Mouse (Mus musculus): ENCODE data around the gene Nav1. TPM values are rescaled to one million over a fixed set of nuclear protein-coding genes. Genes with fewer than 3 reads are reported as not detected.

Gene Nav1
- polyA plus RNA-seq, 1 experiment: 16.3 TPM

DNA sequence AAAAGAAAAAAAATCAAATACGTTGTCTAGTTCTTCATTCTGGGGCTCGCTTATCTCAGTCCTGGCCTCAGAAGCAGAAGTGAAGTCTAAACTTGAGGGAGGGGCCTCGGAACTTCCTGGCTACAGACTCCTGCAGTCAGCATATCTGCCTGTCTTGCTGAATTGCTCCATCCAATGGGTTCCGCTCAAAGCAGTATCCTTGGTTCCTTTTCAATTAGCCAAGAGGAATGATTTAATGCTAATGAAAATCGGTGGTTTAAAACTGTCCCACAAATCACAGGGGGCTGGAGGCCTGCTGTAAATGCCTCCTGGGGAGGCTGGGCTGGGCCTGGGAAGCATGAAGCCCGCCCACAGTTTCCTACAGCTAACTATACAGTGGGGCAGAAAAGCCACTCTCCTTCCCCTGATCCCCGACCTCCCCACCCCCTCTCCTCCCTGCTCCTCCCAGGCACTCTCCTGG, 12.9 kb upstream of the Nav1 start:
- TF ChIP-seq CTCF (IDR thresholded peaks at IDR 0.05; ENCODE audit: extremely low read depth, insufficient read depth, insufficient read length, insufficient replicate concordance) (no peak), POLR2A (IDR thresholded peaks at IDR 0.05; ENCODE audit: low read depth, low read length) (no peak)
- Histone ChIP-seq H3K27me3 (ENCODE audit: control insufficient read depth, insufficient read depth, low read length) (no peaks in the 10 kb centered on the region), H3K36me3 (ENCODE audit: control insufficient read depth, insufficient read depth, low read length) (no peaks in the 10 kb centered on the region), H3K4me3 (ENCODE audit: extremely low read depth, insufficient read depth, insufficient read length) (no peak overlapping the region), H3K4me1 (ENCODE audit: control insufficient read depth, insufficient read depth, insufficient read length) (no peaks in the 10 kb centered on the region), H3K27ac (ENCODE audit: insufficient read depth, low read length) (no peak overlapping the region)
- 6% methylated on average over 7 of the region's 7 CpGs for WGBS
- DNase-seq (ENCODE audit: low read depth in 1 of 2, low spot score in 2 of 2): no peak

DNA sequence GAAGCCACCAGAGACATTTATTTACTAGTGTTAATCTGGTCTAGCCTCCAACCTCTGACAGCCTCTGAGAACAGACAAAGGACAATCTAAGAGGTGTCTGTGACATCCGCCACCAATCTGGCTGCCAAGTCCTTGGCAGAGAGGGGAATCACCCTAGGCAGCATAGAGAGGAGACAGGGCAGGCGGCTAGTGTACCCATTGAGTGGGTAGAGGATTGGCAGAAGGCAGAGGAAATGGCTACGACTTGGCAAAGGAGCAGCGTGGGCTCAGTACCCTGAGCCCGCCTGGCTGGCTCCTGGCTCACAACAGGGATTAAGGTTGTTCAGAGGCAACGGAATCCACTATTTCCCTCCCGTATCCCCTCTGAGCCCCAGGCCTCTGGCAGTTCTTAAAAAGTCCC, 12.0 kb upstream of the Nav1 start:
- no peak for TF ChIP-seq POLR2A (IDR thresholded peaks at IDR 0.05; ENCODE audit: low read depth, low read length)
- TF ChIP-seq CTCF (IDR thresholded peaks at IDR 0.05; ENCODE audit: extremely low read depth, insufficient read depth, insufficient read length, insufficient replicate concordance): no peak
- no peak for DNase-seq (ENCODE audit: low read depth in 1 of 2, low spot score in 2 of 2)
- Histone ChIP-seq H3K4me3 (ENCODE audit: extremely low read depth, insufficient read depth, insufficient read length) (no peak overlapping the region), H3K4me1 (ENCODE audit: control insufficient read depth, insufficient read depth, insufficient read length) (no peaks in the 10 kb centered on the region), H3K27me3 (ENCODE audit: control insufficient read depth, insufficient read depth, low read length) (no peaks in the 10 kb centered on the region), H3K36me3 (ENCODE audit: control insufficient read depth, insufficient read depth, low read length) (no peaks in the 10 kb centered on the region), H3K27ac (ENCODE audit: insufficient read depth, low read length) (no peak overlapping the region)
- 80% methylated on average over 7 of the region's 7 CpGs for WGBS

DNA sequence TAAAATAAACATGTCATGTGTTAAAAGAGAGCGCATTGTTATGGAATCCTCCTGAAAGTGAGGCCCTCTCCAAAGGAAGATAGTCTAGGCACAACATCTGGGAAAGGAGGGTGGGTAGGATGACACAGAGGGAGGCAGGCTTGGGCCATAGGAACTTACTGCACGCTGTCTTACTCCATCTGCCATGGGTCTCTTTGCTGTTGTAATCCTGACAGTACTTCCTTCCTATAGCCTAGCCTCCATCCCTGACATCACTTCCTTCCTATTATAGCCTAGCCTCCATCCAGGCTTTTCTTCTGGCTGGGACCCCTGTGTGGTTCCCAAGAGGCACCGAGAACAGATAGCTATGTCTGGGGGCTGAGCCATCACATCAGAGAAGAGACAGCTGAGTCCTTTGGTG, 10.2 kb upstream of the Nav1 start:
- 86% methylated on average over 3 of the region's 3 CpGs for WGBS
- H3K36me3 ChIP-seq (ENCODE audit: control insufficient read depth, insufficient read depth, low read length): no peaks in the 10 kb centered on the region
- no peaks in the 10 kb centered on the region for H3K4me1 ChIP-seq (ENCODE audit: control insufficient read depth, insufficient read depth, insufficient read length)
- TF ChIP-seq POLR2A (IDR thresholded peaks at IDR 0.05; ENCODE audit: low read depth, low read length) (no peak), CTCF (IDR thresholded peaks at IDR 0.05; ENCODE audit: extremely low read depth, insufficient read depth, insufficient read length, insufficient replicate concordance) (no peak)
- H3K27ac ChIP-seq (ENCODE audit: insufficient read depth, low read length): no peak overlapping the region
- no peak for DNase-seq (ENCODE audit: low read depth in 1 of 2, low spot score in 2 of 2)
- H3K4me3 ChIP-seq (ENCODE audit: extremely low read depth, insufficient read depth, insufficient read length): no peak overlapping the region
- no peaks in the 10 kb centered on the region for H3K27me3 ChIP-seq (ENCODE audit: control insufficient read depth, insufficient read depth, low read length)

DNA sequence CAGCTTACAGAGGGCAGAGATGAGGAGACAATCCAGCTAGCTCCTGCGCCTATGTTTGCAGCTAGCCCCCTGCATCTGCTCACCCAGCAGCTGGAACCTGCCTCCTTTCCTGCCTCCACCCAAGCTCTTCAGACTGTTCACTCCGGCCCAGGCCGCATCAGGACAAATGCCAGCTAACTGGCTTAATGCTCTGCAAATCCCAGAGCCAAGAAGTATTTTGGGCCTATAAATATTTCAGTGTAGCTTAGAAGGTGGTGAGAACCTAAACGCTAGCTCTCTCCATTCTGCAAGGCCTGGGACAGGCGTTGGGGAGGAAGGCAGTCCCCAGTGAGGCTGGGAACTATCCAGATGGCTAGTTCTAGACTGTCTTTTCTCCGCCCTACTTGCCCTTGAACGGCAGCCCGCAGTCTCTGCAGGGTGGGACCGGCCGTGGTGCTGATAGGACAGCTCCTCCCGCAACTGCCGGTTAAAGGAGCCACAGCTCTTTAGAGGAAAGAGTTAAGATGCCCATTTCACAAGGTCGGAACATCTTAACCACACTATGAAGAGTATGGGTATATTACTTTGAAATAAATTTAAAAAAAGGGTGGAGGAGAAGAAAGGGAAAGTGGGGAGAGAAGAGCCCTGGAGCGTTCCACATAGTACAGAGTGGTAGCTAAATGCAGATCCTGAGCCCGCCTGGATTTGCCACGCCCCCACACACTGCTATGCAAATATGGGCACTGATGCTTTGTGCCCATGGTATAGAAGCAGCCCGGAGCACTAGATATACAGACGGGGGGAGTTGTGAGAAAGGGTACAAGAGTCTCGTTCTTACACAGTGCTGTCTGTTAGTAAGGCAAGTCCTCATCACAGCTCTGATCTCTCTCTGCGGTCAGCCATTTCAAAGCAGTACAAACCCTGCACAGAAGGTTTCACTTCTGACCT, 8.9 kb upstream of the Nav1 start:
- DNase-seq (ENCODE audit: low read depth in 1 of 2, low spot score in 2 of 2): no peak
- whole genome bisulfite sequencing: 30% methylated on average over 20 of the region's 20 CpGs
- no peak for TF ChIP-seq POLR2A (IDR thresholded peaks at IDR 0.05; ENCODE audit: low read depth, low read length)
- TF ChIP-seq CTCF (IDR thresholded peaks at IDR 0.05; ENCODE audit: extremely low read depth, insufficient read depth, insufficient read length, insufficient replicate concordance): no peak
- H3K4me3 ChIP-seq (ENCODE audit: extremely low read depth, insufficient read depth, insufficient read length): no peak overlapping the region
- H3K36me3 ChIP-seq (ENCODE audit: control insufficient read depth, insufficient read depth, low read length): no peaks in the 10 kb centered on the region
- no peaks in the 10 kb centered on the region for H3K27me3 ChIP-seq (ENCODE audit: control insufficient read depth, insufficient read depth, low read length)
- H3K4me1 ChIP-seq (ENCODE audit: control insufficient read depth, insufficient read depth, insufficient read length): no peaks in the 10 kb centered on the region
- H3K27ac ChIP-seq (ENCODE audit: insufficient read depth, low read length): no peak overlapping the region

DNA sequence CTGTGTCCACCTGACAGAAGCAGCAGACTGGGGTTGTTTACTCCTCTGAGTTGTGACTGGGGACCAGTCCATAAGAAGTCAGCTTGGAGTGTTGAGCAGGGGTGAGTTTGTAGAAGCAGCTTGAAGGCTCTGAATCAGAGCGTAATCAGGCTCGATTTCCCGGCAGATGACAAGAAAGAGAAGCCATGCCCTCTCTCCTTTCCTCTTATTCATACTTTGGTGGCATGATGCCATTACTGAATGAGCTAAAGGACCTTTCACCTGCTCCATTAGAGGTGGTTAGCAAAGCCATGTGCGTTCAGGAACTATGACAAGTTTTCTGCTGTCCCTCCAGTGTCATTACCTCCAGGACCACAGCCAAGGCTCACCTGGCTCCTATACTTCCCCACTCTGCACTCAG, 2.5 kb upstream of the Nav1 start:
- H3K27ac ChIP-seq (ENCODE audit: insufficient read depth, low read length): no peak overlapping the region
- H3K27me3 ChIP-seq (ENCODE audit: control insufficient read depth, insufficient read depth, low read length): no peaks in the 10 kb centered on the region
- no peak overlapping the region for H3K4me3 ChIP-seq (ENCODE audit: extremely low read depth, insufficient read depth, insufficient read length)
- DNase-seq (ENCODE audit: low read depth in 1 of 2, low spot score in 2 of 2): no peak
- TF ChIP-seq CTCF (IDR thresholded peaks at IDR 0.05; ENCODE audit: extremely low read depth, insufficient read depth, insufficient read length, insufficient replicate concordance): no peak
- TF ChIP-seq POLR2A (IDR thresholded peaks at IDR 0.05; ENCODE audit: low read depth, low read length): no peak
- no peaks in the 10 kb centered on the region for H3K4me1 ChIP-seq (ENCODE audit: control insufficient read depth, insufficient read depth, insufficient read length)
- 82% methylated on average over 4 of the region's 4 CpGs for WGBS
- no peaks in the 10 kb centered on the region for H3K36me3 ChIP-seq (ENCODE audit: control insufficient read depth, insufficient read depth, low read length)

DNA sequence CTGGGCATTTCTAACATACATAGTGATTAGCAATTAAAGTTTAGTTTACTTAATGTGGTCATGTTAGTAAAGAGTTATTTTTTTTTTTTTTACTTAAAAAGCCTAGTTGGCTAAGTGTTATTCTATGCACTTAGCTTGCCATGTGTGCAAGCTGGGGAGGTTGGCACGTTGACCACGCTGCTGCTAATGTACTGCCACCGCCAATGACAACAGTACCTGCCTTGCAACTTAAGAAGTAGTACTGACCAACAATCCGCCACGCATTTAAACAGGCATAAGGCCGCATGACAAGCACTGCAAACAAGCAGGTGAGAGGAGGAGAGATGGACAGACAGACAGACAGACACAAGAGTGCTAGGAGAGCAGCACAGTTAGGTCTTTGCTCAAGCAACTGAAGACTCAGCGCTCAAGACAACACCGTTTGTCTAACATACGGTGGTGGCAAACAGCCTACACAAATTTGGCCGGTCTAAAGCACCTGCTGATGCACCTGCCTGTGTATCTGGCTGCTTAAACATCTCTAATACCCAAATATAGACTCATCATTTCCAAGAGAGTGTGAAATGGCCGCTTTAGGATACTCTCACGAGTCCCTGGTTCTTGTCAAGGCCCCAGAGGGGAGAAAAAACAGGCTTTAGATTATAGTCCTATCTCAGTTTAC, 610 bp downstream of the Nav1 start:
- Histone ChIP-seq H3K27ac (ENCODE audit: insufficient read depth, low read length) (no peak overlapping the region), H3K27me3 (ENCODE audit: control insufficient read depth, insufficient read depth, low read length) (no peaks in the 10 kb centered on the region), H3K4me1 (ENCODE audit: control insufficient read depth, insufficient read depth, insufficient read length) (no peaks in the 10 kb centered on the region), H3K4me3 (ENCODE audit: extremely low read depth, insufficient read depth, insufficient read length) (no peak overlapping the region), H3K36me3 (ENCODE audit: control insufficient read depth, insufficient read depth, low read length) (no peaks in the 10 kb centered on the region)
- DNase-seq (ENCODE audit: low read depth in 1 of 2, low spot score in 2 of 2): no peak
- TF ChIP-seq POLR2A (IDR thresholded peaks at IDR 0.05; ENCODE audit: low read depth, low read length) (no peak), CTCF (IDR thresholded peaks at IDR 0.05; ENCODE audit: extremely low read depth, insufficient read depth, insufficient read length, insufficient replicate concordance) (no peak)
- WGBS: 91% methylated on average over 12 of the region's 12 CpGs
